Mouse (Mus musculus) spleen, adult 2 months (tissue): ENCODE measurements around the gene Kiss1. TPM values are rescaled to one million over a fixed set of nuclear protein-coding genes. Genes with fewer than 3 reads are reported as not detected.

ENCODE experiments used
- DNase-seq, 2 experiments: peaks; one replicate each; pipeline versions ENCODE4 v3.0.0 to v3.0.0-alpha.2; 2012 to 2021; ENCODE audit warnings: low spot score in 2 of 2, low read depth in 1 of 2
- H3K27ac ChIP-seq: fragments of 200-500 bp; 2 replicates; pipeline ENCODE4 v1.5.1; 2012; ENCODE audit warnings: low read length, inconsistent platforms; ENCODE audit not compliant: insufficient read depth
- H3K27me3 ChIP-seq: fragments of 200-500 bp; 2 replicates; pipeline ENCODE4 v1.6.1; 2012; ENCODE audit warnings: mild to moderate bottlenecking, moderate library complexity, low read length, inconsistent platforms; ENCODE audit not compliant: control insufficient read depth, insufficient read depth
- H3K36me3 ChIP-seq: fragments of 200-500 bp; 2 replicates; pipeline ENCODE4 v1.6.1; 2012; ENCODE audit warnings: mild to moderate bottlenecking, low read length, inconsistent platforms; ENCODE audit not compliant: control insufficient read depth, insufficient read depth
- H3K4me1 ChIP-seq: fragments of 200-500 bp; 2 replicates; pipeline ENCODE4 v1.6.1; 2011; ENCODE audit warnings: inconsistent platforms; ENCODE audit not compliant: control insufficient read depth, insufficient read depth, insufficient read length
- H3K4me3 ChIP-seq: fragments of 200-500 bp; 2 replicates; pipeline ENCODE4 v1.5.1; 2011; ENCODE audit warnings: mild to moderate bottlenecking, inconsistent platforms; ENCODE audit not compliant: insufficient read depth, insufficient read length; ENCODE audit errors: extremely low read depth
- CTCF ChIP-seq: fragments of 200-500 bp; IDR thresholded peaks from 2 replicates; pipeline ENCODE4 v1.5.1; 2011; ENCODE audit warnings: mild to moderate bottlenecking, inconsistent platforms; ENCODE audit not compliant: insufficient read depth, insufficient read length, insufficient replicate concordance; ENCODE audit errors: extremely low read depth
- POLR2A ChIP-seq: fragments of 200-500 bp; IDR thresholded peaks from 2 replicates; pipeline ENCODE4 v1.6.1; 2011; ENCODE audit warnings: low read depth, low read length, inconsistent platforms
- WGBS: fragments of 180-500 bp; shearing (Covaris S2); methylation state at CpG from one replicate; pipeline ENCODE4 v1.1.7; 2018; 5-methylcytosine and 5-hydroxymethylcytosine counted together
- polyA plus RNA-seq: library from polyadenylated mRNA; depleted of rRNA; stranded (reverse); fragments of >200 nt; gene quantifications from 2 replicates; pipeline ENCODE4 v1.2.3, GENCODE M21; 2012

Kiss1 gene
- polyA plus RNA-seq, 1 experiment: not detected

GRCm38 (mm10) chr1:133346531-133346930, 24.9 kb downstream of the Kiss1 start:
- no peak for TF ChIP-seq POLR2A
- TF ChIP-seq CTCF: no peak
- 92% methylated on average over 9 of the region's 9 CpGs for WGBS
- H3K4me1 ChIP-seq: peaks cover 11% of the 10 kb centered on the region; the same call in 1 of the 2 replicates
- H3K27ac ChIP-seq: no peak overlapping the region
- H3K27me3 ChIP-seq: no peaks in the 10 kb centered on the region
- no peak for DNase-seq
- H3K36me3 ChIP-seq: no peaks in the 10 kb centered on the region
- no peak overlapping the region for H3K4me3 ChIP-seq

GRCm38 (mm10) chr1:133347226-133347625, 25.6 kb downstream of the Kiss1 start:
- TF ChIP-seq CTCF: no peak
- TF ChIP-seq POLR2A: no peak
- Histone ChIP-seq H3K36me3 (no peaks in the 10 kb centered on the region), H3K4me3 (no peak overlapping the region), H3K4me1 (peaks cover 11% of the 10 kb centered on the region; the same call in 1 of the 2 replicates), H3K27ac (peak overlapping the region; percentile 13; the same call in 1 of the 2 replicates), H3K27me3 (no peaks in the 10 kb centered on the region)
- DNase-seq: no peak
- 87% methylated on average over 3 of the region's 3 CpGs for WGBS

- no peaks in the 10 kb centered on the region for H3K27me3 ChIP-seq
- peak overlapping the region; percentile 59 for H3K27ac ChIP-seq
- WGBS: 25% methylated on average over 11 of the region's 11 CpGs
- H3K36me3 ChIP-seq: no peaks in the 10 kb centered on the region
- H3K4me1 ChIP-seq: peaks cover 11% of the 10 kb centered on the region; the same call in 1 of the 2 replicates
- peak; percentile 24 to 50 for DNase-seq
- H3K4me3 ChIP-seq: no peak overlapping the region
- TF ChIP-seq CTCF (no peak), POLR2A (no peak)
Measured at GRCm38 (mm10) chr1:133347693-133348520, 26.2 kb downstream of the Kiss1 start.

GRCm38 (mm10) chr1:133350210-133350609, 28.5 kb downstream of the Kiss1 start, which contains the start of gene Ren1:
TSS of gene Ren1 (plus strand) at chr1:133350510.
- Histone ChIP-seq H3K36me3 (no peaks in the 10 kb centered on the region), H3K27me3 (no peaks in the 10 kb centered on the region), H3K4me3 (no peak within 1 kb of the TSS), H3K4me1 (peaks cover 11% of the 10 kb centered on the region; the same call in 1 of the 2 replicates), H3K27ac (no peak within 1 kb of the TSS)
- DNase-seq: no peak
- TF ChIP-seq CTCF: no peak
- 100% methylated on average over 1 of the region's 1 CpGs for WGBS

- H3K36me3 ChIP-seq: no peaks in the 10 kb centered on the region
- no peak overlapping the region for H3K27ac ChIP-seq
- H3K4me1 ChIP-seq: peaks cover 21% of the 10 kb centered on the region; the same call in 1 of the 2 replicates
- no peak for DNase-seq
- no peaks in the 10 kb centered on the region for H3K27me3 ChIP-seq
- 50% methylated on average over 9 of the region's 9 CpGs for WGBS
- H3K4me3 ChIP-seq: no peak overlapping the region
- no peak for TF ChIP-seq CTCF
- TF ChIP-seq POLR2A: no peak
Measured at GRCm38 (mm10) chr1:133351762-133352161, 30.1 kb downstream of the Kiss1 start.

GRCm38 (mm10) chr1:133353371-133353809, 31.7 kb downstream of the Kiss1 start:
- TF ChIP-seq POLR2A (no peak), CTCF (peak; percentile 97)

GRCm38 (mm10) chr1:133355469-133355868, 33.8 kb downstream of the Kiss1 start:
- H3K27me3 ChIP-seq: no peaks in the 10 kb centered on the region
- TF ChIP-seq POLR2A (no peak), CTCF (no peak)
- no peaks in the 10 kb centered on the region for H3K36me3 ChIP-seq
- no peak for DNase-seq
- 82% methylated on average over 5 of the region's 5 CpGs for WGBS
- peaks cover 10% of the 10 kb centered on the region; the same call in 1 of the 2 replicates for H3K4me1 ChIP-seq
- H3K4me3 ChIP-seq: no peak overlapping the region
- H3K27ac ChIP-seq: no peak overlapping the region

More at GRCm38 (mm10) chr1:133353371-133353809, 31.7 kb downstream of the Kiss1 start:
- peak; percentile 54 to 76 for DNase-seq
- 45% methylated on average over 12 of the region's 12 CpGs for WGBS
- H3K36me3 ChIP-seq: no peaks in the 10 kb centered on the region
- no peak overlapping the region for H3K4me3 ChIP-seq
- H3K4me1 ChIP-seq: peaks cover 17% of the 10 kb centered on the region; the same call in 1 of the 2 replicates
- no peaks in the 10 kb centered on the region for H3K27me3 ChIP-seq
- H3K27ac ChIP-seq: no peak overlapping the region
